Mouse (Mus musculus): ENCODE data around the gene Gm21870. TPM values are rescaled to one million over a fixed set of nuclear protein-coding genes. Genes with fewer than 3 reads are reported as not detected.
"Not testable (repeated sequence)": the region's sequence is repeated elsewhere in the genome, so short reads cannot be mapped to it uniquely, and the experiment has no call there.

The Gm21870 gene
- not detected in 2 replicates for total RNA-seq (2014; rRNA removed)
- polyA plus RNA-seq (2015; fragmentation: Nextera tagmentation; extraction: Ambion mirVana) = not detected in 2 replicates

DNA sequence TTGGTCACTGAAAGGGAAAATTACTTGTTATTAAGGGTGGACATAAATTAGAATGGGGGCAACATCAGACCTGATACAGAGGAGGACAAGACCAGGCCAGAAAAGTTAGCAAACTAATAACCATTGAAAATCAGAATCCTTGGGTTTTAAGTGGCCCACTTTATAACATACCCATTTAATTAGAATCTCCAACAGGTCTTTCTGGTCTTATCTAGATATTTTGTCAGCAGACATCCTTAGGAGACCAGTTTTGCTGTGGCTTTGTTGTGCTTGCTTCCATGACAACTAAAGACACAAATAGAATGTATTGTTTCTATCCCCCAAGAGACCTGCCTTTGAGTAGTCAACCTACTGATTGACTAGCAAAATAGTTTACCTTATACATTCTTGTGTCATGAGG, at the start of gene Gm21870:
Gene Gm21870, minus strand, starts transcription at position 101 of the 400 bp plus-strand sequence.
- H3K9me3 ChIP-seq (ENCODE audit: low read length); H3K27me3 ChIP-seq (ENCODE audit: insufficient read depth, low read length); H3K4me3 ChIP-seq (ENCODE audit: low read length); H3K4me1 ChIP-seq (ENCODE audit: insufficient read depth, low read length); H3K27ac ChIP-seq; H3K4me2 ChIP-seq (ENCODE audit: low read depth, low read length); H3K9ac ChIP-seq (replicated peaks; ENCODE audit: low read length); H3K36me3 ChIP-seq (ENCODE audit: insufficient read depth, low read length); ATAC-seq; DNase-seq (ENCODE audit: low spot score): not testable (repeated sequence)

DNA sequence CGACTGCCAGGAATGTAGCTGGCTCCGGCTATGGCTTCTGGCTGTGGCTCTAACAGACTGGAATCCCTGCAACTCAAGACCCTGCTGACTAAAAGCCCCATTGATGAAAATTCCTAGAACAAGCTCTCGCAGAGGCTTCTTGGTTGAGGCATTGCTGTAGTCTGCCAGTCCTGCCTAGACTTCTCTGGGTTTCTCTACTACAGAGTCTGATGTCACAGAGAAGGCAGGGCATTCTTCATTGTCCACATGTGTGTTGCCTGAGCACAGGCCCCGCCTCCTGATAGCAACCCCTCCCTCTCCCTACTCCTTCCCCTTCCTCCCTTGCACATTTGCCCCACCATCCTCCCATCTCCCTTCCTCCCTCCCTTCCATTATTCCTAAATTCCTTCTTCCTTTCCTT, 30.2 kb downstream of the Gm21870 start, which contains the start of gene Btbd35f6:
Gene Btbd35f6, minus strand, starts transcription at position 101 of the 400 bp plus-strand sequence.
- H3K4me2 ChIP-seq (ENCODE audit: low read depth, low read length); ATAC-seq; H3K36me3 ChIP-seq (ENCODE audit: insufficient read depth, low read length); DNase-seq (ENCODE audit: low spot score); H3K27me3 ChIP-seq (ENCODE audit: insufficient read depth, low read length); H3K4me1 ChIP-seq (ENCODE audit: insufficient read depth, low read length); H3K9ac ChIP-seq (replicated peaks; ENCODE audit: low read length); H3K27ac ChIP-seq; H3K9me3 ChIP-seq (ENCODE audit: low read length); H3K4me3 ChIP-seq (ENCODE audit: low read length): not testable (repeated sequence)
- WGBS = 86% methylated on average over 2 of the region's 4 CpGs

Other genes with a start within 250 kb of the Gm21870 start
- not detected in 2 replicates for gene Btbd35f6, start 30.3 kb downstream of the Gm21870 start, total RNA-seq (2014; rRNA removed)
- not detected in 2 replicates for gene Btbd35f6, start 30.3 kb downstream of the Gm21870 start, polyA plus RNA-seq (2015; fragmentation: Nextera tagmentation; extraction: Ambion mirVana)
- not detected in 2 replicates for gene Btbd35f9, start 174.7 kb upstream of the Gm21870 start, total RNA-seq (2014; rRNA removed)
- gene Btbd35f9, start 174.7 kb upstream of the Gm21870 start, polyA plus RNA-seq (2015; fragmentation: Nextera tagmentation; extraction: Ambion mirVana) = not detected in 2 replicates